In genomic region chr5:124114276-124115025, GRCm38 (mm10) we compare ENCODE assay signal across 14 mouse cellular contexts.
"Had no signal": no experiment of that assay in that cellular context is flagged by ENCODE, and none has a peak within 500 bp of the region (broad histone marks: within the 10 kb centered on the region; RNA-seq: fewer than 3 reads in every experiment).

No protein-coding gene starts in this region.

- H3K27ac ChIP-seq: kidney, embryonic 15.5 days; limb, embryonic 13.5 days; neural tube, embryonic 13.5 days had no signal

- H3K9ac ChIP-seq: limb, embryonic 13.5 days; lung, embryonic 14.5 days had no signal

- ATAC-seq: midbrain, embryonic 13.5 days had no signal

- H3K9me3 ChIP-seq: kidney, embryonic 15.5 days; limb, embryonic 13.5 days; liver, embryonic 15.5 days; midbrain, embryonic 13.5 days; neural tube, embryonic 13.5 days had no signal

- H3K27me3 ChIP-seq: kidney, embryonic 15.5 days; limb, embryonic 13.5 days; liver, embryonic 15.5 days; midbrain, embryonic 13.5 days; neural tube, embryonic 13.5 days had no signal

- DNase-seq: kidney, postnatal 14 days; left cerebral cortex, postnatal 4 days; lung, embryonic 14.5 days; lung, postnatal 10 days; lung, postnatal 4 days; retina, postnatal 1 day; spleen, adult 18-20 months; thymus, adult 18-20 months; thymus, postnatal 14 days had no signal
